Mouse (Mus musculus) CH12.LX (cell line): ENCODE measurements around the gene G6pc.

ENCODE experiments used
- CHD2 ChIP-seq: IDR thresholded peaks from 2 replicates; pipeline ENCODE4 v1.6.1; 2011; ENCODE audit warnings: low read length, improper control_type of control experiment
- CTCF ChIP-seq, 2 experiments: IDR thresholded peaks in 1 of 2; conservative IDR thresholded peaks in 1 of 2; 2 replicates each; pipeline ENCODE4 v1.5.1; 2011 to 2012; ENCODE audit warnings: low read depth in 2 of 2, low read length in 2 of 2, improper control_type of control experiment in 1 of 2, inconsistent platforms in 1 of 2, mild to moderate bottlenecking in 1 of 2, moderate library complexity in 1 of 2
- ETS1 ChIP-seq: conservative IDR thresholded peaks from 2 replicates; pipeline ENCODE4 v1.6.1; 2012; ENCODE audit warnings: low read depth, mild to moderate bottlenecking, inconsistent platforms, low read length, improper control_type of control experiment, moderate library complexity
- HCFC1 ChIP-seq: IDR thresholded peaks from 2 replicates; pipeline ENCODE4 v1.6.1; 2012; ENCODE audit warnings: low read depth, mild to moderate bottlenecking, inconsistent platforms, low read length, improper control_type of control experiment
- MAZ ChIP-seq: IDR thresholded peaks from 2 replicates; pipeline ENCODE4 v1.6.1; 2012; ENCODE audit warnings: low read depth, mild to moderate bottlenecking, inconsistent platforms, low read length, improper control_type of control experiment, moderate library complexity
- MYC ChIP-seq: IDR thresholded peaks from 2 replicates; pipeline ENCODE4 v1.6.1; 2011; ENCODE audit warnings: low read depth, mild to moderate bottlenecking, improper control_type of control experiment, low read length
- NRF1 ChIP-seq: IDR thresholded peaks from 2 replicates; pipeline ENCODE4 v1.6.1; 2014; ENCODE audit warnings: low read depth, mild to moderate bottlenecking, inconsistent platforms, low read length, improper control_type of control experiment, moderate library complexity
- POLR2A ChIP-seq: IDR thresholded peaks from 2 replicates; pipeline ENCODE4 v1.6.1; 2011; ENCODE audit warnings: low read depth, mild to moderate bottlenecking, improper control_type of control experiment, low read length
- POLR2AphosphoS2 ChIP-seq: IDR thresholded peaks from 2 replicates; pipeline ENCODE4 v1.6.1; 2011; ENCODE audit warnings: low read depth, low read length, improper control_type of control experiment
- TBP ChIP-seq: conservative IDR thresholded peaks from 2 replicates; pipeline ENCODE4 v1.6.1; 2011; ENCODE audit warnings: low read depth, low read length, improper control_type of control experiment
- UBTF ChIP-seq: IDR thresholded peaks from 2 replicates; pipeline ENCODE4 v1.6.1; 2012; ENCODE audit warnings: low read depth, mild to moderate bottlenecking, inconsistent platforms, low read length, improper control_type of control experiment, moderate library complexity
- USF2 ChIP-seq: conservative IDR thresholded peaks from 2 replicates; pipeline ENCODE4 v1.6.1; 2011; ENCODE audit warnings: low read depth, low read length, improper control_type of control experiment
- ZC3H11A ChIP-seq: IDR thresholded peaks from 2 replicates; pipeline ENCODE4 v1.6.1; 2012; ENCODE audit warnings: low read depth, mild to moderate bottlenecking, inconsistent platforms, low read length, improper control_type of control experiment
- ZMIZ1 ChIP-seq: IDR thresholded peaks from 2 replicates; pipeline ENCODE4 v1.6.1; 2012; ENCODE audit warnings: low read depth, mild to moderate bottlenecking, inconsistent platforms, low read length, improper control_type of control experiment

GRCm38 (mm10) chr11:101328941-101329635 is 38.3 kb upstream of the G6pc start:
- TF ChIP-seq CHD2 (no peak), ZMIZ1 (no peak), MYC (no peak), CTCF (conservative IDR thresholded peaks at IDR 0.05 in 1 of 2, IDR thresholded peaks at IDR 0.05 in 1 of 2; ENCODE audit: low read depth in 2 of 2, low read length in 2 of 2) (no peak), MAZ (no peak), POLR2A (no peak), ETS1 (no peak), NRF1 (no peak), ZC3H11A (no peak), USF2 (no peak), HCFC1 (no peak), POLR2AphosphoS2 (no peak), UBTF (no peak), TBP (no peak)
